Mouse (Mus musculus) lung, postnatal 0 days (tissue): ENCODE results near the gene Man2a1.

ENCODE experiments used
- CTCF ChIP-seq: IDR thresholded peaks from 2 replicates; pipeline ENCODE4 v1.5.1; 2016; ENCODE audit warnings: antibody characterized with exemption, mild to moderate bottlenecking
- EP300 ChIP-seq: IDR thresholded peaks from 2 replicates; pipeline ENCODE4 v1.6.1; 2016; ENCODE audit warnings: antibody characterized with exemption, mild to moderate bottlenecking, control low read depth

GRCm38 (mm10) chr17:64764175-64765122 is 163.9 kb downstream of the Man2a1 start:
- no peak for TF ChIP-seq EP300
- TF ChIP-seq CTCF = no peak
